Mouse (Mus musculus) CD8-positive naive resting alpha-beta T cell, adult 2 months (primary cell): ENCODE data around the gene Gmfg.

Source experiments
- DNase-seq, 2 experiments: peaks; one replicate each; pipeline ENCODE4 v3.0.0; 2022; ENCODE audit warnings: low read depth in 2 of 2, low spot score in 2 of 2

Gmfg gene

GRCm38 (mm10) chr7:28477363-28477762, 40.1 kb downstream of the Gmfg start:
- DNase-seq, result no peak

DNA sequence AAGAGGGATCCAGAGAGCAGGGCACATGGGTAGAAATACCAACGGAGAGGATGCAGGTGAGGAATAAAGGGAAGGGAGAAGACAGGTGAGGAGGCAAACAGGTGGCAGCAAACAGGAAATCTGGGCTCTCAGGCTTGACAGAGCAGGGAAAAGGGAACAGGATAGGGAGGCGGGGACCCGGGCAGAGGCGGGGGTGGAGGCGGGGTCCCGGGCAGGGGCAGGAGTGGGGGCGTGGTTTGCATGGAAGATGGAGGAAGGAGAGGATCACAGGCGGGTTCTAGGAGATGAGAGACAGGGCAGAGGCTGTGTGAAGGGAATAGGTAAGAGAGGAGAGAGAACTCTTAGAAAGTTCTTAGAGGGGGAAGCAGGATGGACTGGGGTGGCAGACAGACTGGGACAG, 41.6 kb downstream of the Gmfg start:
- no peak for DNase-seq

DNA sequence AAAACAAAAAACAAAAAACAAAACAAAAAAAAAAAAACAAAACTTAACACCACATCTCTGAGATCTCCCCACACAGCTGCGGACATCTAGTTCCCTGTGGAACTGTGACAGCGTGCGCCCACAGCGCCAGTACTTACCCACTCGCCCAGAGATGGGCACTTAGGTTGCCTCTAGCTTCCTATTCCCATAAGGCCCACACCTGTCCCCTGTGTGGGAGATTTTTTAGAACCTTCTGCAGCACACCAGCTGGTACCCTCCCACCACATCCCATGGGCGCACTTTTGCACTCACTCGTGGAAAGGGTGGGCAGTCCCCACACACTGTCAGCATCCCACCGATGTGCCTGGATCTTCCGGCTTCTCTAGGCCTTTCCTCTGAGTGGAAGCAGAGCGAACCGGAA, 45.6 kb downstream of the Gmfg start:
- no peak for DNase-seq

DNA sequence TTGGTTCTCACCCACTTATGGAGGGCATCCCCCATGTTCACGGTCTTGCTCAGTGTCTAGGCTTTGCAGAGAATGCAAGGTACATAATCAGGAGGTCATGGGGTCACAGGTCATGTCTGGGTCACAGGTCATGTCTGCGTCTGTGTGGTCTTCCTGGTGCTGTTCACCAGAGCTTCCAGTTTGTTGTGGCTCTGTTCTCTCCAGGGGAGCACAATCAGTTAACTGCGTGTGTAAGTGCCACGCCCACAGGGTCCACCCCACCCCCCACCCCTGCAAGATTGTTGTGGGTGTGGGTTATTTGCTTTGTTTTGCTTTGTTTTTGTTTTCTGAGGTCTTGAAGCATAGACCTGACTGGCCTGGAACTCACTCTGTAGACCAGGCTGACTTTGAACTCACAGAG, 46.9 kb downstream of the Gmfg start:
- no peak for DNase-seq

DNA sequence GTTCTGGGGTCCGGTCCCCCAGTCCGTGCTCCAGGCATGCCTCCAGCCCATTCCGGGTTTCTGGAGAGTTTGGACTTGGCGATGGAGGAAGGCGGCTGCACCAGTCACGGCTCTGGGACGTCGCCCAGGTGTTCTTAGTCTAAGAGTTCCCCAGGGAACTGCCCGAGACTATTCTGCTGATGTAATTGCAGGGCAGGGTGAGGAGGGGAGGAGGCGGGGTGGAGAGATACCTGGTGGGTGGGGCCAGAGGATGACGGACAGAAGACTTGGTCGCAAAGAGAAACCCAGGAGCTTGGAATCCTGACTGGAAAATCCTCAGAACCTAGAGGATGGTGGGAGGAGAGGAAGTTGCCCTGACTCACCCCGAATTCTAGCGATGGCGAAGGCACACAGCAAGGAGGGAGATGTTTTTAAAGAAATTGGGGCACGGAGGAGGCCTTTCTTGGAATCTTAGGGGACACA, 50.8 kb downstream of the Gmfg start:
- DNase-seq, result no peak

DNA sequence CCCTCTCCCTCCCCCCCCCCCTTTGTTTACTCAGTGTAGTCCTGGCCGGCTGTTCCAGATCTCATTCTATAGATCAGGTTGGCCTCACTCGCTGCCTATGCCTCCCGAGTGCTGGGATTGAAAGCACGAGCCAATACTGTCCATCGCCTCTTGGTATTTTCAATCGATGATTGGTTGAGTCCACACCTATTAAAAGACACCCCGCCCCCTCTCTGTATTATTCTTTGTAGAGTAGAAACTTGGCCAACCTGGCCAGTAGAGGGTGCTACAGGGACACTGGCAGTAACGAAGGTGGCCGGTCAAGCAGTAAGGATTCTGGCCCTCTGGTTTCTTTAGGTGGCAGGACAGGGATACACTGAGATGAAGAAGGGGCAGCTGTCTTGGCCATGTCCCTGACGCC, 53.2 kb downstream of the Gmfg start:
- DNase-seq, result peak in 1 of 2 experiments; percentile 34

- no peak for DNase-seq
These were observed 53.7 kb downstream of the Gmfg start for GRCm38 (mm10) chr7:28490903-28491302.

DNA sequence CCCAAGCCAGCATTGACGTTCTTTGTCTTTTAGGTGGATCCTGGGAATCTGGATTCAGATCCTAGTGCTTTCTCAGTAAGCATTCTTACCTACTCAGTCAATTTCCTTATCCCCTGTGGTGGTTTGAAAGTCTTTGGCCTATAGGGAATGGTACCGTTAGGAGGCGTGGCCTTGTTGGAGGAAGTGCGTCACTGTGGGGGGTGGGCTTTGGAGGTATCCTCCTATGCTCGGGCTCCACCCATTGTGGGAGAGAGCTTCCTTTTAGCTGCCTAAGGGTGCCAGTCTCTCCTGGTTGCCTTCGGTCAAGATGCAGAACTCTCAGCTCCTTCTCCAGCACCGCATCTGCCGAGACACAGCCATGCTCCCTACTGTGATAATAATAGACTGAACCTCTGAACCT, 55.1 kb downstream of the Gmfg start:
- DNase-seq, result no peak

- no peak for DNase-seq
These were observed 58.2 kb downstream of the Gmfg start for GRCm38 (mm10) chr7:28495426-28495825.
